Mouse (Mus musculus): ENCODE data around the gene Zfp292.
"Not testable (repeated sequence)": the region's sequence is repeated elsewhere in the genome, so short reads cannot be mapped to it uniquely, and the experiment has no call there.

Zfp292 gene

DNA sequence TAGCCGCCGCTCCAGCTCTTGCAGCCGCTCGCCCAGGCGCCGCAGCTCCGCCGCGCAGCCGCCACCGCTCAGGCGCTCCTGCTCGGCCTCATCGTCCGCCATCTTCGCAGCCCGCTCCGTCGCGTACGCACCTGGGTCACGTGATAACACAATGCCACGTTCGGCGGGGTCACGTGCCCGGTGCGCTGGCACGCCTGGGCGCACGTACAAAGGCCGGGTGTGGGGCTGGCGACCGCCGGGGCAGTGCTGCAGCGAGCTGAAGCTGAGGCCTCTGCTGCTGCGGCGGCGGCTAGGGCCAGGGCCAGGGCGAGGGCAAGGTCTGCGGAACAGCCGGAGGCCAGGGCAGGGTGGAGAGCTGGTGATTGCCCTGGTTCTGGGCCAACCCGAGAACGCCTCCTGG lies at the start of gene Zfp292:
Zfp292 (minus strand) TSS at position 143 of the 400 bp plus-strand sequence.
- DNase-seq = peak; percentile 92

DNA sequence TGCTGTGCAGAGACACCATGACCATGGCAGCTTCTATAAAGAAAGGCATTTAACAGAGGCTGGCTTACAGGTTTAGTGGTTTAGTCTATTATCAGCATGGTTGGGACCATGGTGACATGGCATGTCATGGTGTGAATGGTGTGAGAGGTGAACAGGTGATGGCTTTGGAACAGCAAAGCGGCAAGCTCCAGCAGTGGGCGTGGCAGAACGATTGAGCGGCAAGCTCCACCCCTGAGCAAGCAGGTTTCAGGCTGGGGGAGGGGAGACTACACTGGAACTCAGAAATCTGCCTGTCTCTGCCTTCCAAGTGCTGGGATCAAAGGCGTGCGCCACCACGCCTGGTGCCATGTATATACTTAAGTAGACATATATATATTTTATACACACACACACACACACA lies 45.6 kb upstream of the Zfp292 start:
- DNase-seq = not testable (repeated sequence)

DNA sequence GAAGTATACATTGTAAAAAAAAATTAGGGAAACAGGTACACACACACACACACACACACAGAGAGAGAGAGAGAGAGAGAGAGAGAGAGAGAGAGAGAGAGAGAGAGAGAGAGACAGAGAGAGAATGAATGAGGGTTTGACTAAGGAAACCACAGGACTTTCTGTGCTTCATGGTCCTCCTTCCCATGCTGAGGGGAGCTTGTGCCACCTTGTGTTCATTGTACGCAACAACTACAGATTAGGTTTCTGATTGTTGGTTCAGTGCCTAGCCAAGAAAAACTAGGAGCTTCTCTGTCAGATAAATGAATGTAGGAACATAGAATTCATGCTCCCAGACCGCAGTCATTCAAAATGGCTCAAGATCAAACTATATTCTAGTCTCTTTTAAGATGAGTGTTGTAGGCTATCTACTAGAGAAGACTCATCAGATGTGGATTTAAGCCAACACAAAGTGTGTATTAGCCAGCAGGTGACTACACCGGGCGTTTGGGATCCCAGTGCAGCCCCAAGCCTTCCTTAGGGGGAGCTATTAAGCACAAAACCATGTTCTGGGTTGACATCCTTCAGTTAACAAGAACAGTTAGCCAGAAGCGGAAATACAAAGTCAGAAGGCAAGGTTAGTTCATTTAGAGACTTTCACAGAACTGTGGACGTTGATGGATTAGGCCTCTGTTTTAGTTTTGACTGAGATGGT lies 39.6 kb upstream of the Zfp292 start:
- peak; percentile 42 for DNase-seq

DNA sequence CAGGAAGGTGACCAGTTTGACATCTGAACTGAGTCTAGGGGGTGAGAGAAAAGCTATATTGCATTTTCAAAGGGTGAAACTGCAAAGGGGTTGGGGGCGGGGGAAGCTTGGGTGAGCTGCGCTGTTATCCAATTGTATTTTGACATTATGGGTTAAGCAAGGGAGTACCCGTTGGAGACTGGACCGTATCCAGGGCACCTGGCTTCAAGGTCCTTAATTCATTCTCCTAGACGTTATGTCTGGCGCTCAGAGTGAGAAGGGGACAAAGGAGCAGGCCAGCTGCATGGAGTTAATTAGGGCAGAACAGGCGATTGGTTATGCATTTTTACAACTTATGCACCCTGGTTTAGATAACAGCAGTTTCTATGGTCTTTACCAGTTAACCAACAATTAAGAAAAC lies 34.6 kb upstream of the Zfp292 start:
- no peak for DNase-seq

DNA sequence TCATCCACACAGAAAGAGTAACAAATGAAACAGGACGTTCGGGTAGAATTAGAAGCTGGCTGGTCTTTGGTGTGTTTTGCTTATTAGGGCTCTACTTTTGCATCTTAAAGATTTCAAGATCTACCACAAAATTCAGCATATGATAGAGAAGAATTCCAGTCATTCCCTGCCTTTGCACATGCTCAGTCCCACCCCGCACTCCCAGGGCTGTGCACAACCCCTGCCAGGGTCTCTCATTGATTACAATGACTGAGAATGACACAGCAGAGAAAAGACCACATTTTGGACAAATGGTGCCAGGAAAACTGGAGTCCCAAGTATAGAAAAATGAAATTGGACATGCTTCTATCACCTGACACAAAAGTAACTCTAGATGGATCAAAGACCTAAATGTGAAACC lies 29.4 kb upstream of the Zfp292 start:
- DNase-seq = no peak

DNA sequence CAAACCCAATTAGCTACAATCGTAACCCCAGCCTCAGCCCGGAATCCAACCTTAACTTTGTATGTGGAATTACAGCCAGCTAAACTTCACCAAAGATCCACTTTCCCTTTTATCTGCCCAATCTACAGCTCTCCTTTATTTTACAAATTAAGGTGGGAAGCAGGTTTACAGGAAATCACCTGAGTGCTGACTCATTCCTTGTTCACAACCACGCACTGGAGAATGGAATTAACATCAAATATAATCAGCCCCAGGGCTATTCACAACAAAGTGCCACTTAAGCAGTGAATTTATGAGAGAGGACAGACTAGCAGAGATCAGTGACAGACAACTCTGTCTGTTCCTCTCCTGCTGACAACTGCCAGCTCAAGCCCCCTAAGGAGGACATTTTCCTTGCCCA lies 28.6 kb upstream of the Zfp292 start:
- DNase-seq = no peak

DNA sequence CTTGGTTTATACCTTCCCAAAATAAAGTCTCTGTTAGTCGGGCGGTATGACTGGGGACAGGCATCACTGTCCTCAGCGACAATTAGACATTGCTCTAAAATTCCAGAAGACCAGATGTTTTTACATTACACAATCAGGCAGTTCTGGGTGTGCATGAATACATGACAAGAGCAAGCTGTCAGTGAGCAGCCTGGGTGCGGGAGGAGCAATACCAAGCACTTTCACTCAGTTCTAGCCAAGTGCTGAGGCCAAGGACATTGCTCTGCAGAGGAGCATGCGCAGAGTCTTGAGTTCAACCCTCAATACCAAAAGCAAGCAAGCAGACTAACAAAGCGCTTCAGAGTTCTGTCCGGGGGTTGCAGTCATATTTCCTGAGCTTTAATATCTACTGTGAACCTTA lies 25.4 kb upstream of the Zfp292 start:
- no peak for DNase-seq

DNA sequence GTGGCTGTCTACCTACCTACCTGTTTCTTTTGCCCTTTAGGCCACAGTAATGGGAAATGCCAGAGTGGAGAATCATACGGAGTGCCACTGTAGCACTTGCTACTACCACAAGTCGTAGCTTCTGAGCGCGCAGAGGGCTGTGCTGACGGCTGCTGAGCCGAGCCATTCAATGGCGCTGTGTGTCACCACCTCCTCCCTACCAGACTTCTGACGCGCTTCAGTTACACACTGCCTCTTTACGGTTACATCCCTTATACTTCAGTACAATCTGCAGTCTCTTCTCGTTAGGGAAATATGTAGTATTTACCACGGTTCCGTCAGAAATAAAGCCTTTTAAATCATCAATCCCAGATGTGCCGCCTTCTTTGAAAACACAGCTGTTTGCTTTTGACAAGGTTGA lies 24.3 kb upstream of the Zfp292 start:
- DNase-seq = no peak

DNA sequence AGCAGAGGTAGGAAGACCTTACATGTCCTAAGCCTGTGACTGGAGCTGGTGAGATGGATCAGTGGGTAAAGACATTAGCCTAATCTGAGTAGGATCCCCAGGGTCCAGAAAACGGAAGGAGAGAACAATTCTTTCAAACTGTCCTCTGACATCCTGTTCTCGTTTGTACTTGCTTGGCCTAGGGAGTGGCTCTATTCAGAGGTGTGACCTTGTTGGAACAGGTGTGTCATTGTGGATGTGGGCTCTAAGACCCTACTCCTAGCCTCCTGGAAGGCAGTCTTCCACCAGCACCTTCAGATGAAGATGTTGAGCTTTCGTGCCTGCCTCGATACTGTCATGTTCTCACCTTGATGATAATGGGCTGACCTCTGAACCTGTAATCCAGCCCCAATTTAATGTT lies 23.4 kb upstream of the Zfp292 start:
- DNase-seq = no peak

DNA sequence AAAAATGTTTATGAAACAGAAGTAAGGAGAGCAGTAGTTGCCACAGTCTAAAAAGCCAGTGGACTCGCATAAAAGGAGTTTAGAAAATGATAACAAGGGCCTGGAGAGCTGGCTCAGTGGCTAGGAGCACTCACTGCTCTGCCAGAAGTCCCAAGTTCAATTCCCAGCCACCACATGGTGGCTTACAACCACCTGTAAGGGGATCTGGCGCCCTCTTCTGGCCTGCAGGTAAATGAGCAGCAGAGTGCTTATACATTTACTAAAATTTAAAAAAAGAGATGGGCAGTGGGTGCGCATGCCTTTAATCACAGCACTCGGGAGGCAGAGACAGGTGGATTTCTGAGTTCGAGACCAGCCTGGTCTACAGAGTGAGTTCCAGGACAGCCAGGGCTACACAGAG lies 22.6 kb upstream of the Zfp292 start:
- DNase-seq = peak; percentile 79

DNA sequence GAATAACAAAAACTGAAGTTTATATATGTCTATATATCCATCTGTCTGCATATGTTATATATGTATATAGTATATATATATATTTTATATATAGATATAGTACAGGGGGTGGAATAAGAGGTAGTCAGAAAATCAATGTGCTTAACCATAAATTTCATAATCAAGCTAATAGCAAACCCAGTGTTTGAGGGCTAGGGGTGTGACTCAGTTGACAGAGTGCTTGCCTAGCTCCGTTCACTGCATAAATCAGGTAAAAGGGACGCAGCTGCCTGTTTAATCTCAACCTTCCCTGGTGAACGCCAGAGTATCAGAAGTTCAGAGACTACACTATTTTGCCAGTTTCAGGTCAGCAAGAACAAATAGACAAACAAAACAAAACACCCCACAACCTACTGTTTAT lies 18.8 kb upstream of the Zfp292 start:
- not testable (repeated sequence) for DNase-seq

DNA sequence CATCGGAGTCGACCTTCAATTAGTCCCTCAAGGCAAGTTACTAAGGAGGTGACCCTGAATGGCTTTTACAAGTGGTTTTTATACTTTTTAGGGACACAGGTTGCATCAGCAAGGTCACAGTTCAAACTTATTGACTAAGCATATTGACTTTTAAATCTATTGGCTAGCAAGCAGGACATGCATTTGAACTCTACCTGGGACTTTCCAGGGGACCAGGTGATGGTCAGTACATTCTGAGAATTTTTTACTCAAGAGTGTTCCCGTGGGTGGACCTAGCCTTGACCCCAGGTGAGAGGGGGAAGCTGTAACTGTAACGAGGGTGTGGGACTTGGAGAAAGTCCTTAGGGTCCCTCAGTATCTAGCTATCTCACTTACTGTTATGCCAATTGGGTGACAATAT lies 18.4 kb upstream of the Zfp292 start:
- DNase-seq = no peak

DNA sequence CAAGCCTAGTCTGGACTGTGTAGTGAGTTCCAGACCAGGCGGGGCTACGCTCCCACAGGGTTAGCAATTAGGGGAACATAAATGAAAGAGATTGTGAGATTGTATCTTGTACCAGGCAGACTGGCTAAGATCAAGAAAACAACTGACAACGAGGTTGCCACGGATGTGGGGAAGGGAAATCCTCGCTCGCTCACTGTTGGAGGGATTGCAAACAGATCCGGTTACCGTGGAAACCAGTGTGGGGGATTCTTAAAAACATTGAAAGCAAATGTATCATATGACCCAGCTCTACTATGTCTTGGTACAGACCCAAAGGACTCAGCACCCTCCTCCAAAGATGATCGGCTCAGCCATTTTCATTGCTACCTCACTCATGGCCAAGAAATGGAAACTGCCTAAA lies 17.4 kb upstream of the Zfp292 start:
- DNase-seq = no peak

DNA sequence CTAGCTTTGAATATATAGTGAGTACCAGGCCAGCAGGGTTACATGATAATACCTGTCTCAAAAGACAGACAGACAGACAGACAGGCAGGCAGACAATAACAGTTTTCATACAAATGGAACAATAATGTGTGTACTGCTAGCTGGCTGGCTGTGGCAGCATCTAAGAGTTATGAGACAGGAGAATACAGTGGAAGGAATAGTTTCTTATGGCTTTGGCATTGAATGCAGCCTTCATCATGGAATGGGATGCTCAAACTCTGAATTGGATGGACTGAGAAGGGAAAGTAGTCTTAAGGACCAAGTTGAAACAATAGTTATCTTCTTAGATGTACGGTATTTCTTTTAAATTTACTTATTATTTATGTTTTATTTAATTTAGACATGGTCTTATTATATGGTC lies 16.6 kb upstream of the Zfp292 start:
- no peak for DNase-seq

DNA sequence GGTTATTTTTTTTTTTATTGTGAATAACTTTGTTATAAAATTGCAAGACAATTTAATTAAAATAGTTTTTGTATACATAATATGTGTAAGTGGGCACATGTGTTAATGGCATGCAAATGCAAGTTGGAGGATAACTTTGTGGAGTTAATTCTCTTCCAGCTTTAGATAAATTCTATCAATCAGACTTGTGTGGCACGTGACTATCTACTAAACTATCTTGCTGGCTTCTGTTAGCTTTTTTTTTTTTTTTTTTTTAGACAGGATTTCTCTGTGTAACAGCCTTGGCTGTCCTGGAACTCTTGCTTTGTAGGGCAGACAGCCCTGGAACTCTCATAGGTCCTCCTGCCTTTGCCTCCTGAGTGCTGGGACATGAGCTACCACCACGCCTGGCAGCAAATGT lies 15.7 kb upstream of the Zfp292 start:
- no peak for DNase-seq

DNA sequence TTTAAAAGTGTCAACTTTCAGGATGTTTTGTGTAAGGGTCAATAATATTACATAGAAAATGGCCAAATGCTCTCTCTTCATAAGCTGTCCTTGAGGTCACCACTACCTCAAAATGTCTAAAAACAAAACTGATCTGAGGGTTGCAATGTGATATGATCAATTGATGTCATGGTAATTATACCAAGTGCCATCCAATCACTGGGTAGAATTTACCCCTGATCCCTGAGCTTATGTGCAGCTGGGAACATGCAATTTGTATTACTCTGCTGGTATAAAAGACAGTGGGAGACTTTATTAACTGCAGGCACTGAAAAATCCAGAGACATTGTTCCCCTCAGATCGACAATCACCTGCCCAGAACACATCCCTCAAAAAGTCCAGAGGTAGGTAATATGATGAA lies 10.7 kb upstream of the Zfp292 start, which contains the start of gene Cga:
Cga (plus strand) TSS at position 301 of the 400 bp plus-strand sequence.
- DNase-seq = no peak

DNA sequence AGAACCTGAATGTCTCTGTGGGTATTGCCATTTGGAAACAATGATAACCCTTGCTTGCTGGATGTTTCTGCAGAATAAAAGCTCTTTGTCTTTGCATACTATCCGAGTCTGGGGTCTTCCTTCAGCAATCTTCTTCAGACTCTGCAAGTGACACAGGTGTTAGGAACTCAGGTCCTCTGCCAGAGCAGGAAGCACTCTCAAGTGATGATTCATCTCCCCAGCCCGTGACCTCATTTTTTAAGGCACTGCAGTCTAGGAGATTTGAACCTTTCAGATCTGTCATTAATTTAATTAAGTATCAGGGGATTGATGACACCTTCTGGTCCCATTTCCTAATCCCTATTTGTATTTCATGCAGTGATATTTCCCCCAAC lies 7.0 kb upstream of the Zfp292 start:
- DNase-seq = peak; percentile 39

DNA sequence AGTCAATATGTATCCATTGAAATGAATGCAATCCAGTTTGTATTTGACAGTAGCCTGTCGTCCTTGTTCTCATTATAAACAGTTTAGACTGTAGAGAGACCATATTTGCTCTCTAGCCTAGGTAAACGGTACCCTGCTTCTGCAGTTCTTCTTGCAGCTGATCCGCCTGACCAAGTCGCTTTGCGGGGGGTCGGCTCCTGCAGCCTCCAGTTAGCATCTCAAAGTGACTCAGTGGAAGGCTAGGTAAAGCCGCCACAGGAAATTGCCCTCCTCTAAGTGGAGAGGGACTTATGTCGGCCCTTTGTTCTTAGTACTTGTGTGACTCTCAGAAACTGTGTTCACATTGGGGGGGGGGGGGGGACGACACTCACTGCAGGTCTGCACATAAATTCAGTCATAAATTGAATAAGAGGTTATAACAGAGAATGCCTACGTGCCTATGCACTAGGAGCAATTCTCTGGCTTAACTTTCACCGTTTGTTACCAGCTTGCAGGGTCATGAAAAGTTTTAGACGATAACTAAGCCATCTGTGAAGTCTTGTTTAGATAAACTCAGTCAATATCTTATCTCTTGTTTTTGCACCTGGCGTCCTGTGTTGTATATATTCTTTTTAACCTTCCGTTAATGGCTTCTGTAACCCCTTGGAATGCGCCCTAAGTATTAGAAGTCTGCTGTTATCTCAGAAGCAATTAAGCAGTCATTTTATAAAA lies 6.5 kb upstream of the Zfp292 start:
- DNase-seq = peak; percentile 45

DNA sequence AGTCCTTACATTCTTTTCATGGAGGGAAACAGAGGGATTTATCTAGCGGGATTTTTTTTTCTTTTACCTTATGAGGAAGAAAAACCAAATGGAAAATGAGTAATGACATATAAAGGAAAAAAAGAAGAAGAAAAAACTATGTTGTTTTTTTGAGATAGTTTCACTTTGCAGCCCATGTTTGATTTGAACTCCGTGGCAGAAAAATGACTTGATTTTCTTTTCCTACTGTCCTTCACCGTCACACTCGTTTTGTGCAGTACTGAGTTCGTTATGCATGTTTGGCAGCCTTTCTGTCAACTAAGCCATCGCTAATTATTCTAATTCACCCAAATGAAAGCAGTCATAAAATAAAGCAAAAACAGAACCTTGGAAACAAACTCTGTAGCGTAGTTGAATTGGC lies 4.5 kb upstream of the Zfp292 start:
- no peak for DNase-seq

DNA sequence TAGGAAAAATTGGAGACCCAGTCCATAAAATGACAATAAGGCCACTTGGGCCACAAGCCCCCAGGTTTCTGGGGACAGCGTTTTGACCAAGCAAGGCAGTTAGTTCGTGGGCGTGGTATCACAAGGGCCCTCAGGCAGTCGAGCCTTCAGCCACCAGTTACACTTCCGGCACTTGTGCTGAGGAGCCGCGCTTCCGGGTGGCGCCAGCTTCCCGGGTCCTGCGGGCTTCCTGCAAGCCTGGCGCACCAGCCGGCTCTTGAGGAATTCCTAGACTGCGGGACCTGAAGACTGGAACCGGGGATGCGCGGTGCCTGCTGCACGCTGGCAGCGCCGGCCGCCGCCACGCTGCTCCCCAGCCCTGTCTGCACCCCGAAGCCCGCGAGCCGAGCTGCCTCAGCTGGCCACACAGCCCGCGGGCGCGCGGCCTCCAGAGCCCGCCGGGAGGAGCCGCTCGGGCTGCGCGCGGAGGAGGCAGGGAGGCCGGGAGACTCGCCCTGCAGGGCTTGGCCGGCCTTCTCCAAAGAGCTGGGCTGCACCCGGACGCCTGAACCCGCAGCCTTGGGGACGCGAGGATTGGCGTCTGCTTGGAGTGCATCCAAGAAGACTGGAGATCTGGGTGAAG lies 3.8 kb upstream of the Zfp292 start:
- peak; percentile 85 for DNase-seq

DNA sequence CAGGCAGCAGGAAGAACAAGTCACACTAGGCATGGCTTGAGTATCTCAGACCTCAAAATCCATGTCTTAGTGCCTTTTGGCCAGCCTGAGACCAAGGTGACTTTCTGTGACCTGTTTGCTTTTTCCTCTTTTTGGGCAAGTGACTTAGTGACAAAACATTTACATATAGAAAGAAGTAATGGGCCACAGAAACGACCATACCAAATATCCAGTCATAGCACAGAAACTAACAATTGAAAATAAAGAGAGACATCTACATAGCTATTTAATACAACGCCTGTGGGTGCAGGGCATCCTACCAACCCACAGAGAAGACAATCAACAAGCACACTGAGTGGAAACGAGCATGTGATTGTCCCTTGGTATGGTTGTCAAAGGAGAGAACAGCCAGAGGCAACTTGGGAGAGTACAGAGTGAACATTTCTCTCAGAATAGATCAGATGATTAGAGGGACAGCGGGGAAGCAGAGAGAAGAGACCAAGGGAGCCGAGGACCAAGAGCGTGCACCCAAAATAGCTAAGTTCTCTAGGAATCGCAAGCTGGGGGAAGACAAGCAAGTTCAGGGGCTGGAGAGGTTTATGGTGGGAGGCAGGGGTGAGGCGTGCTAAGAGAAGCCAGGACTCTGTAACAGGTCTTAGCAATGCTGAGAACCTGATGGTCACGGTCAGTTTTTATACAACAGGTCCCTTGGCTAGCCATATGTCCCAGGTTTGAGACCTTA lies 3.0 kb upstream of the Zfp292 start:
- peak; percentile 19 for DNase-seq

DNA sequence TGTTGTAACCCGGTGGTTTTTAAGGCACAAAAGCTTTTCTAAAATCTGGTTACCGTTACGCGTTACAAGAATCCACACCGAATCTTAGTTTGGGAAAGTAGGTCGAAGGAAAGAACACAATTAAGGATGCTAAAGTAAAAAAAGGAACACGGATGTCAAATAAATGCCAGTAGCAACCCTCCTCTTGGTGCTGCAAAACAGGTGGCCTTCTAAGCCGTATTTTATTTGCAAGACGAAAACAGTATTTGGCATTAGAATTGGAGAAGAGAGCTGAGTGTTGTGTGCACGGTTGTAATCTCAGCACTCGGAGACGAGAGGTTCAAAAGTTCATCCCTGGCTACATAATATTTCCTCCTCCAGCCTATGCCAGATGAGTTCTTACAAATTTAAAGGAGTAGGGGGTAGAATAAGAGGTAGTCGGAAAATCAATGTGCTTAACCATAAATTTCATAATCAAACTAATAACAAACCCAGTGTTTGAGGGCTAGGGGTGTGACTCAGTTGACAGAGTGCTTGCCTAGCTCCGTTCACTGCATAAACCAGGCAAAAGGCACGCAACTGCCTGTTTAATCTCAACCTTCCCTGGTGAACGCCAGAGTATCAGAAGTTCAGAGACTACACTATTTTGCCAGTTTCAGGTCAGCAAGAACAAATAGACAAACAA lies 738 bp upstream of the Zfp292 start:
- no peak for DNase-seq

DNA sequence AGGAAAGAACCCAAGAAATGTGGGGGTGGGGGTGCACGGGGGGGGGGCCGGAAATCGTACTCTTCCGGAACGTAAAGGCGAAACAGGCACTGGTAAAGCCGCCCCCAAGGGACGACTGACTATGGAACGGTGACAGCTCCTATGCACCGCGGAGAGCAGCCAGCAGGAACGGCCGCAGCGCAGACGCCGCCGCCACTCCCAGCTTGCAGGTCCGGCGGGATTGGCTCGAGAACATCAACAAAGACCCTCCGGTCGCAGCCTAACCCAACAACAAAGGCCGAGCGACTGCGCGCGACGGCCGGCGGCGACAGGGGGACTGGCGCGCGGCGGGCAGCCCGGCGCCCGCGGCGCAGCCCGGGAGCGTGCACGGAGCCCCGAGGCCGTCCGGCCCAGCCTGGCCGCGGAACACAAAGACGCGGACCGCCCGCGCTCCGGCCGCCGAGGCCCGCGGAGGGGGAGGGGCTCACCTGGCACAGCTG lies 430 bp downstream of the Zfp292 start:
- DNase-seq = peak; percentile 67

Measured in thymus, postnatal 4 days (tissue).